Mouse (Mus musculus) olfactory bulb, adult 2 months (tissue): ENCODE data around the gene Dync1i1.

Experiments used
- CTCF ChIP-seq: fragments of 200-500 bp; IDR thresholded peaks from 2 replicates; pipeline ENCODE4 v1.5.1; 2012; ENCODE audit warnings: low read depth, mild to moderate bottlenecking, low read length, moderate library complexity; ENCODE audit not compliant: insufficient read depth
- POLR2A ChIP-seq: fragments of 200-500 bp; IDR thresholded peaks from 2 replicates; pipeline ENCODE4 v1.6.1; 2012; ENCODE audit warnings: mild to moderate bottlenecking, low read depth, low read length, moderate library complexity; ENCODE audit not compliant: insufficient read depth

- no peak for TF ChIP-seq CTCF
- TF ChIP-seq POLR2A: no peak
Observed at GRCm38 (mm10) chr6:5733217-5733616, 7.8 kb downstream of the Dync1i1 start.
